Mouse (Mus musculus): Measurements from ENCODE around the gene Naa50. TPM values are rescaled to one million over a fixed set of nuclear protein-coding genes. Genes with fewer than 3 reads are reported as not detected.
A peak's percentile ranks its signal among the peaks of the same experiment; 100 is the strongest.

The Naa50 gene
- total RNA-seq, 1 experiment = 72.5 TPM

GRCm38 (mm10) chr16:44173155-44173941, 33.7 kb downstream of the Naa50 start, which contains the start of gene Usf3:
Gene Usf3, plus strand, starts transcription at chr16:44173246.
- Histone ChIP-seq H3K4me1 (ENCODE audit: control insufficient read depth in 2 of 2, insufficient read depth in 2 of 2, low read length in 2 of 2, poor library complexity in 1 of 2) (peaks cover 0 to 2% of the 10 kb centered on the region in 2 experiments; a peak in 1 of 4 replicates), H3K36me3 (ENCODE audit: control insufficient read depth, insufficient read depth, low read length, poor library complexity, severe bottlenecking) (no peaks in the 10 kb centered on the region), H3K9ac (ENCODE audit: insufficient read depth, low read depth, low read length, poor library complexity, severe bottlenecking) (peak within 1 kb of the TSS; percentile 89), H3K9me3 (ENCODE audit: control insufficient read depth, insufficient read depth, low read depth, low read length) (no peaks in the 10 kb centered on the region), H3K4me3 (ENCODE audit: insufficient read depth in 1 of 2, low read depth in 1 of 2, low read length in 2 of 2, poor library complexity in 1 of 2, severe bottlenecking in 1 of 2) (peak within 1 kb of the TSS; percentile 81 to 96), H3K27ac (ENCODE audit: insufficient read depth, low read depth, low read length, poor library complexity, severe bottlenecking) (peak within 1 kb of the TSS; percentile 72)
- no peak for DNase-seq (ENCODE audit: low read depth, low spot score)
- TF ChIP-seq CHD2 (IDR thresholded peaks at IDR 0.05; ENCODE audit: low read depth, low read length) (no peak), MAFK (IDR thresholded peaks at IDR 0.05; ENCODE audit: insufficient read depth, low read depth, low read length) (no peak), ZC3H11A (IDR thresholded peaks at IDR 0.05; ENCODE audit: borderline replicate concordance, low read depth, low read length) (no peak), ZNF384 (IDR thresholded peaks at IDR 0.05; ENCODE audit: low read depth, low read length) (no peak), HCFC1 (IDR thresholded peaks at IDR 0.05; ENCODE audit: borderline replicate concordance, insufficient read depth, low read length) (no peak)
- in situ Hi-C loops (cut with MboI; ENCODE audit: low sequenced_read_pairs in 2 of 2, unreplicated experiment in 2 of 2) = no loop called here

GRCm38 (mm10) chr16:44173966-44174530, 34.4 kb downstream of the Naa50 start:
- Histone ChIP-seq H3K9ac (ENCODE audit: insufficient read depth, low read depth, low read length, poor library complexity, severe bottlenecking) (peak overlapping the region; percentile 89), H3K4me1 (ENCODE audit: control insufficient read depth in 2 of 2, insufficient read depth in 2 of 2, low read length in 2 of 2, poor library complexity in 1 of 2) (peaks cover 0 to 2% of the 10 kb centered on the region in 2 experiments; a peak in 1 of 4 replicates), H3K9me3 (ENCODE audit: control insufficient read depth, insufficient read depth, low read depth, low read length) (no peaks in the 10 kb centered on the region), H3K27ac (ENCODE audit: insufficient read depth, low read depth, low read length, poor library complexity, severe bottlenecking) (no peak overlapping the region), H3K36me3 (ENCODE audit: control insufficient read depth, insufficient read depth, low read length, poor library complexity, severe bottlenecking) (no peaks in the 10 kb centered on the region), H3K4me3 (ENCODE audit: insufficient read depth in 1 of 2, low read depth in 1 of 2, low read length in 2 of 2, poor library complexity in 1 of 2, severe bottlenecking in 1 of 2) (peak overlapping the region; percentile 81 to 96)
- in situ Hi-C loops (cut with MboI; ENCODE audit: low sequenced_read_pairs in 2 of 2, unreplicated experiment in 2 of 2) = no loop called here
- DNase-seq (ENCODE audit: low read depth, low spot score) = no peak
- TF ChIP-seq HCFC1 (IDR thresholded peaks at IDR 0.05; ENCODE audit: borderline replicate concordance, insufficient read depth, low read length) (no peak), MAFK (IDR thresholded peaks at IDR 0.05; ENCODE audit: insufficient read depth, low read depth, low read length) (no peak), ZNF384 (IDR thresholded peaks at IDR 0.05; ENCODE audit: low read depth, low read length) (no peak), CHD2 (IDR thresholded peaks at IDR 0.05; ENCODE audit: low read depth, low read length) (no peak), ZC3H11A (IDR thresholded peaks at IDR 0.05; ENCODE audit: borderline replicate concordance, low read depth, low read length) (no peak)

- TF ChIP-seq MAFK (IDR thresholded peaks at IDR 0.05; ENCODE audit: insufficient read depth, low read depth, low read length) = no peak
- TF ChIP-seq CHD2 (IDR thresholded peaks at IDR 0.05; ENCODE audit: low read depth, low read length) = no peak
- no peak for TF ChIP-seq ZC3H11A (IDR thresholded peaks at IDR 0.05; ENCODE audit: borderline replicate concordance, low read depth, low read length)
- TF ChIP-seq HCFC1 (IDR thresholded peaks at IDR 0.05; ENCODE audit: borderline replicate concordance, insufficient read depth, low read length) = no peak
- TF ChIP-seq ZNF384 (IDR thresholded peaks at IDR 0.05; ENCODE audit: low read depth, low read length) = no peak
- no peaks in the 10 kb centered on the region for H3K36me3 ChIP-seq (ENCODE audit: control insufficient read depth, insufficient read depth, low read length, poor library complexity, severe bottlenecking)
- no peak overlapping the region for H3K27ac ChIP-seq (ENCODE audit: insufficient read depth, low read depth, low read length, poor library complexity, severe bottlenecking)
- DNase-seq (ENCODE audit: low read depth, low spot score) = no peak
- H3K9ac ChIP-seq (ENCODE audit: insufficient read depth, low read depth, low read length, poor library complexity, severe bottlenecking) = no peak overlapping the region
- in situ Hi-C loops (cut with MboI; ENCODE audit: low sequenced_read_pairs in 2 of 2, unreplicated experiment in 2 of 2) = no loop called here
- no peaks in the 10 kb centered on the region for H3K9me3 ChIP-seq (ENCODE audit: control insufficient read depth, insufficient read depth, low read depth, low read length)
- peaks cover 0 to 2% of the 10 kb centered on the region in 2 experiments; a peak in 1 of 4 replicates for H3K4me1 ChIP-seq (ENCODE audit: control insufficient read depth in 2 of 2, insufficient read depth in 2 of 2, low read length in 2 of 2, poor library complexity in 1 of 2)
- H3K4me3 ChIP-seq (ENCODE audit: insufficient read depth in 1 of 2, low read depth in 1 of 2, low read length in 2 of 2, poor library complexity in 1 of 2, severe bottlenecking in 1 of 2) = no peak overlapping the region
Measured at GRCm38 (mm10) chr16:44175001-44175400, 35.4 kb downstream of the Naa50 start.

- in situ Hi-C loops (cut with MboI; ENCODE audit: low sequenced_read_pairs in 2 of 2, unreplicated experiment in 2 of 2) = no loop called here
- no peak for DNase-seq (ENCODE audit: low read depth, low spot score)
- Histone ChIP-seq H3K9ac (ENCODE audit: insufficient read depth, low read depth, low read length, poor library complexity, severe bottlenecking) (no peak overlapping the region), H3K36me3 (ENCODE audit: control insufficient read depth, insufficient read depth, low read length, poor library complexity, severe bottlenecking) (no peaks in the 10 kb centered on the region), H3K4me3 (ENCODE audit: insufficient read depth in 1 of 2, low read depth in 1 of 2, low read length in 2 of 2, poor library complexity in 1 of 2, severe bottlenecking in 1 of 2) (no peak overlapping the region), H3K27ac (ENCODE audit: insufficient read depth, low read depth, low read length, poor library complexity, severe bottlenecking) (no peak overlapping the region), H3K4me1 (ENCODE audit: control insufficient read depth in 2 of 2, insufficient read depth in 2 of 2, low read length in 2 of 2, poor library complexity in 1 of 2) (peaks cover 0 to 2% of the 10 kb centered on the region in 2 experiments; a peak in 1 of 4 replicates), H3K9me3 (ENCODE audit: control insufficient read depth, insufficient read depth, low read depth, low read length) (no peaks in the 10 kb centered on the region)
- TF ChIP-seq HCFC1 (IDR thresholded peaks at IDR 0.05; ENCODE audit: borderline replicate concordance, insufficient read depth, low read length) = no peak
- no peak for TF ChIP-seq ZC3H11A (IDR thresholded peaks at IDR 0.05; ENCODE audit: borderline replicate concordance, low read depth, low read length)
- no peak for TF ChIP-seq ZNF384 (IDR thresholded peaks at IDR 0.05; ENCODE audit: low read depth, low read length)
- TF ChIP-seq CHD2 (IDR thresholded peaks at IDR 0.05; ENCODE audit: low read depth, low read length) = no peak
- no peak for TF ChIP-seq MAFK (IDR thresholded peaks at IDR 0.05; ENCODE audit: insufficient read depth, low read depth, low read length)
Measured at GRCm38 (mm10) chr16:44176511-44176910, 36.9 kb downstream of the Naa50 start.

Data from ES-E14 (cell line).